Mouse (Mus musculus): ENCODE data around the gene Sez6l2.

DNA sequence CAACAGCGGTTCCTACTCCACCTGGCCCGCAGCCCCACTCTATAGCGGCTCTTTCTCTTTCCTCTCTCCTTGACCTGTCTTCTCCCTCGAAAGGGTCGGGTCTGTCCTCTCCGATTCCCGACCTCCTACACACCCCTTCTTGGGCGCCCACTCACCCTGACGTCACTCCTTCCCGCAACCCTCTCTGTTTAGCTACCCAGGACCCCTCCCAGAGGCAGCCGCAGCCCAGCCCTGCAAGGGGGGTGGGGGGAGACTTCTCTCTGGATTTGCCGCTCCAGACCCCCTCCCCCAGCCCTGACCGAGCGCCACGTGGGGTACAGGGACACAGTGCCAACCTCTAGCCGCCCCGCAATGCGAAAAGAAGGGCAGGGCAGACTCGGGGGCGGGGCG is 965 bp upstream of the Sez6l2 start, which contains the start of gene Asphd1:
- no peak for TF ChIP-seq CTCF (IDR thresholded peaks at IDR 0.05; ENCODE audit: borderline replicate concordance, insufficient read depth, low read length)
- no peak for TF ChIP-seq POLR2A (IDR thresholded peaks at IDR 0.05; ENCODE audit: low read depth, low read length)

Measured in embryonic fibroblast, embryonic 13.5 days (primary cell).